Mouse (Mus musculus) intestine, postnatal 0 days (tissue): ENCODE measurements around the gene Kxd1. TPM values are rescaled to one million over a fixed set of nuclear protein-coding genes. Genes with fewer than 3 reads are reported as not detected.

Experiments
- ATAC-seq: fragments of 200-750 bp; cut with Nextera tagmentation; 2 replicates; pipeline ENCODE4 v1.8.0; 2017; ENCODE audit warnings: mild to moderate bottlenecking, moderate TSS enrichment, moderate library complexity
- H3K27ac ChIP-seq: fragments of 300-500 bp; sonication (generic); 2 replicates; pipeline ENCODE4 v1.5.1; 2014; ENCODE audit warnings: mild to moderate bottlenecking, low read depth, low read length, moderate library complexity
- H3K27me3 ChIP-seq: fragments of 300-500 bp; sonication (generic); replicated peaks from 2 replicates; pipeline ENCODE4 v1.6.1; 2014; ENCODE audit warnings: low read length, mixed read lengths; ENCODE audit not compliant: control insufficient read depth, insufficient read depth
- H3K36me3 ChIP-seq: fragments of 300-500 bp; sonication (generic); 2 replicates; pipeline ENCODE4 v1.6.1; 2014; ENCODE audit warnings: mild to moderate bottlenecking, moderate library complexity; ENCODE audit not compliant: control insufficient read depth, insufficient read depth
- H3K4me1 ChIP-seq: fragments of 300-500 bp; sonication (generic); replicated peaks from 2 replicates; pipeline ENCODE4 v1.6.1; 2014; ENCODE audit warnings: antibody characterized with exemption, low read length, mixed read lengths; ENCODE audit not compliant: control insufficient read depth, insufficient read depth
- H3K4me2 ChIP-seq: fragments of 300-500 bp; sonication (generic); replicated peaks from 2 replicates; pipeline ENCODE4 v1.6.1; 2014; ENCODE audit warnings: low read depth, mild to moderate bottlenecking, moderate library complexity
- H3K4me3 ChIP-seq: fragments of 300-500 bp; sonication (generic); 2 replicates; pipeline ENCODE4 v1.5.1; 2014; ENCODE audit warnings: low read depth, low read length
- H3K9ac ChIP-seq: fragments of 300-500 bp; sonication (generic); 2 replicates; pipeline ENCODE4 v1.6.1; 2014; ENCODE audit warnings: mild to moderate bottlenecking, low read depth, low read length
- H3K9me3 ChIP-seq: fragments of 300-500 bp; sonication (generic); 2 replicates; pipeline ENCODE4 v1.6.1; 2016; ENCODE audit warnings: mixed run types; ENCODE audit not compliant: control insufficient read depth
- CTCF ChIP-seq: sonication (generic); IDR thresholded peaks from 2 replicates; pipeline ENCODE4 v1.5.1; 2016; ENCODE audit warnings: low read depth, mild to moderate bottlenecking, control low read depth, antibody characterized with exemption, moderate library complexity
- WGBS: fragments of 180-500 bp; shearing (Covaris S2); extraction: QIAGEN DNeasy Blood & Tissue Kit; methylation state at CpG from one replicate; pipeline ENCODE4 v1.1.7; 2014; 5-methylcytosine and 5-hydroxymethylcytosine counted together
- polyA plus RNA-seq: library from polyadenylated mRNA; unstranded; fragments of >200 nt; fragmentation: Nextera tagmentation; extraction: Ambion mirVana; gene quantifications from 2 replicates; pipeline ENCODE4 v1.2.1, GENCODE M21; 2015

Gene Kxd1
- polyA plus RNA-seq, 1 experiment from 2014 or later, result 46.4 TPM

- Histone ChIP-seq H3K4me3 (no peak overlapping the region), H3K27ac (no peak overlapping the region), H3K4me2 (no peak overlapping the region; the same call in 1 of the 2 replicates), H3K9me3 (no peaks in the 10 kb centered on the region), H3K9ac (no peak overlapping the region), H3K27me3 (peaks cover 38% of the 10 kb centered on the region), H3K36me3 (peaks cover 19% of the 10 kb centered on the region; the same call in 1 of the 2 replicates), H3K4me1 (no peaks in the 10 kb centered on the region; the same call in 1 of the 2 replicates)
- no peak for TF ChIP-seq CTCF
- 42% methylated on average over 12 of the region's 12 CpGs for WGBS
- ATAC-seq, result no peak
Measured at GRCm38 (mm10) chr8:70502540-70502939, 25.2 kb downstream of the Kxd1 start.

DNA sequence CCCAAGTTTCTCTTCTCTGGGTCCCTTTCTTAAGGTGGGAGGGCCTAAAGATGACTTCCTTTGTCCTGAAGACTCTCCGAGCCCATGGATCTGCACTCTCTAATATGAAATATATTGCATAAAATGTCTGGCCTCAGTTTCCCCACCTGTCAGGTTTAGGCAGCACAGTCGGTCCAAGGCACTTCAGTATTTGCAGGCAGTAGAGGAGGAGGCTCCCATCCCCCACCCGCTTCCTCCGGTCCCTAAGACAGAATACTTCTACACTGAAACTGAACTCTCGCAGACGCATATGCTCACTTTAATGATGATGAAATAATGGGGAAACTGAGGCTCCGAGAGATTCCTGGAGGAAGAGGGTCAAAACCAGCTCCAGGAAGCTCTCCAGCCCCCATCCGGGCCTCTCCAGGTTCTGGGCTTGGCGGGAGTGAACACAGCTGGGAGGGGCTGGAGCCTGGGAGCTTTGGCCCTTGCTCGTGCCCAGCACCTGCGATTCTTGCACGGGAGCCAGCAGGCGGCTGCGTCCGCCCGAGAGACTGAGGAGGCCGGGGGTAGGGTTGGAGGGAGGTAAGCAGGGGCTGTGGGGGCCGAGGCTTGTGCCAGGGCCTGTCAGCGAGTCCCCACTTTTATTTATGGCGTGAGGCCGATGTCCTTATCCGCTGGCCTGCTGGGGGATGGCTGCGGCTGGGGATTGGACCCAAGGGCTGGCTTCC is 25.8 kb downstream of the Kxd1 start:
- H3K9me3 ChIP-seq, result no peaks in the 10 kb centered on the region
- 19% methylated on average over 23 of the region's 23 CpGs for WGBS
- H3K4me1 ChIP-seq, result no peaks in the 10 kb centered on the region; the same call in 1 of the 2 replicates
- 0 out of 2 replicates have a peak, but pooled peaks cover 13% of the 10 kb centered on the region for H3K36me3 ChIP-seq
- no peak for ATAC-seq
- no peak overlapping the region for H3K9ac ChIP-seq
- H3K27me3 ChIP-seq, result peaks cover 43% of the 10 kb centered on the region
- TF ChIP-seq CTCF, result no peak
- no peak overlapping the region; the same call in 1 of the 2 replicates for H3K4me2 ChIP-seq
- no peak overlapping the region for H3K4me3 ChIP-seq
- H3K27ac ChIP-seq, result no peak overlapping the region

DNA sequence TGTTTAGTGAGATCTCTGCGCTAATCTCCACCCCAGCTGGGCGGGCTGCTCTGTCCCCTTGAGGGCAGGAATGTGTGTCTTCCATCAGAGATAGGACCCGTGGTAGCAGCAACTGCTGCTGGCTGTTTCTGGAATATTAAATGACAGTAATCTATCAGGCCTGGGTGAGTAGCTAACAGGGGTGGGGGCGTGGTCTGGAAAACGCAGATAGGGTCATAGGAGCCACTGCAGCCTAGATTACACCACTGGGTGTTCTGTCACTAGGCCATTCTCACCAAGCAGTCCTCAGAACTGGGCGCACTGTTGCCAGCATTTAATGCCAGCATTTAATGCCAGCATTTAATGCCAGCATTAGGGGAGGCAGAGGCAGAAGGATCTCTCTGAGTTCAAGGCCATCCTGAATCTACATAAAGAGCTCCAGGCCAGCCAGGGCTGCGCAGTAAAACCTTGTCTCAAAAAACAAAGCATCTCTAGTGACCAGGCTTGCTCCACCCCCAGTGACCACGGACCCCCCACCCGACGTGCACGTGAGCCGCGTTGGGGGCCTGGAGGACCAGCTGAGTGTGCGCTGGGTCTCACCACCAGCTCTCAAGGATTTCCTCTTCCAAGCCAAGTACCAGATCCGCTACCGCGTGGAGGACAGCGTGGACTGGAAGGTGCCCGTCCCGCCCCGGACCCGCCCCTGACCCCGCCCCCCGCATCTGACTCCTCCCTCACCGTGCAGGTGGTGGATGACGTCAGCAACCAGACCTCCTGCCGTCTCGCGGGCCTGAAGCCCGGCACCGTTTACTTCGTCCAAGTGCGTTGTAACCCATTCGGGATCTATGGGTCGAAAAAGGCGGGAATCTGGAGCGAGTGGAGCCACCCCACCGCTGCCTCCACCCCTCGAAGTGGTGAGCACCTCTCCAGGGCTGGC is 27.1 kb downstream of the Kxd1 start:
- H3K4me2 ChIP-seq, result peak overlapping the region; percentile 50
- no peak for TF ChIP-seq CTCF
- 0 out of 2 replicates have a peak, but pooled peaks cover 11% of the 10 kb centered on the region for H3K36me3 ChIP-seq
- no peak for ATAC-seq
- no peaks in the 10 kb centered on the region; the same call in 1 of the 2 replicates for H3K4me1 ChIP-seq
- H3K27me3 ChIP-seq, result peaks cover 56% of the 10 kb centered on the region
- H3K27ac ChIP-seq, result no peak overlapping the region
- no peak overlapping the region for H3K9ac ChIP-seq
- H3K4me3 ChIP-seq, result no peak overlapping the region
- no peaks in the 10 kb centered on the region for H3K9me3 ChIP-seq
- 8% methylated on average over 39 of the region's 39 CpGs for WGBS

DNA sequence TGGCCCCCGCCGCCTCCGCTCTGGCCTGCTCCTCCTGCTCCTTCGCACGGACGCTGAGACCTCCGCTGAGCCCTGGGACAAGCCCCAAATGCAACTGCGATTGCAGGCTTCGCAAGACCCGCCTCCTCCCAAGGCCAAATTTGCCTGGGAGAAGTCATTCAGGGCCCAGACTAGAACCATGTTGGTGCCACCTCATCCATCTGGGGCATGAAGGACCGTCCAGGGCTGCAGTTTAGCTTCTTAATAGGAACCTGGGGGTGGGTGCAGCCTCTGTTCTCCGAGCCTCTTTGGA is 32.0 kb downstream of the Kxd1 start:
- TF ChIP-seq CTCF, result no peak
- 13% methylated on average over 11 of the region's 12 CpGs for WGBS
- no peak for ATAC-seq
- peaks cover 92% of the 10 kb centered on the region for H3K27me3 ChIP-seq
- H3K27ac ChIP-seq, result no peak overlapping the region
- no peaks in the 10 kb centered on the region for H3K4me1 ChIP-seq
- no peaks in the 10 kb centered on the region for H3K9me3 ChIP-seq
- no peak overlapping the region for H3K4me2 ChIP-seq
- H3K4me3 ChIP-seq, result no peak overlapping the region
- H3K36me3 ChIP-seq, result no peaks in the 10 kb centered on the region
- H3K9ac ChIP-seq, result no peak overlapping the region

DNA sequence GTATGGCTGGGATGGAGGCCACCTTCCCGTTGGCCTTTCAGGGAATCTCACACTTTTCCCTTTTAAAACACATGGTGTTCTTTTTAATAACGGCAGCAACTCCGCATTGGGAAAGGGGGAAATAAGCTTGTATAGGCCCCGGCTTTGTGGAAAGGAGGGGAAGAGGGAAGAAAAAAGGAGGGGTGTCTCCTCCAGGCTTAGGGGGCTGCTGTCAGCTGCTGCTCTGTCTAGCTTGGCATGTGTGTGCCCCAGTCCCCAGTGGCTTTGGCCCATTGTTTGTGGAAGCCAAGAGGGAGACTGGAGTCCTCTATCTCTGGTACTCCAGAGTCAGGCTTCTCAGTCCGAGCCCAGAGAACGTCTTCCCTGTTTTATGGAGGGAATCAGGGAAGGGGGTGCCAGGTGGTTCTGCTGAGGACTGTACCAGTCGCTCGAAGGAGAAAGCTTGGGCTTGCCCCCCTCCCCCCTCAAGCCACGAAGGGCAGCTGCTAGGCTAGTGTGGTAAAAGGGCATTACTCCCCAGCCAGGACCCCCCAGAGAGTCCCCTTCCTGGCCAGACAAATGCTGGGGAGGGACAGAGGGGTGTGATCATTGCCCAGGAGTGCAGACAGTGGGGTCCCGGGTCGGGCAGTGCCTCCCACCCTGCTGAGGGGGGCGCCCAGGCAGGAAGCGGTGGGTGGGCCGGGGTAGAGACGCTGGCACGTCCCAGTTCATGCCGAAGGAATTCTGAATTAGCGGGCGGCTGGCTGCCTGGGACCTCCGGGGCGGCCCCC is 32.6 kb downstream of the Kxd1 start:
- 8% methylated on average over 19 of the region's 21 CpGs for WGBS
- no peak for TF ChIP-seq CTCF
- Histone ChIP-seq H3K9me3 (no peaks in the 10 kb centered on the region), H3K4me1 (no peaks in the 10 kb centered on the region), H3K27me3 (peaks cover 94% of the 10 kb centered on the region), H3K4me2 (no peak overlapping the region), H3K4me3 (no peak overlapping the region), H3K27ac (no peak overlapping the region), H3K9ac (no peak overlapping the region), H3K36me3 (no peaks in the 10 kb centered on the region)
- no peak for ATAC-seq

DNA sequence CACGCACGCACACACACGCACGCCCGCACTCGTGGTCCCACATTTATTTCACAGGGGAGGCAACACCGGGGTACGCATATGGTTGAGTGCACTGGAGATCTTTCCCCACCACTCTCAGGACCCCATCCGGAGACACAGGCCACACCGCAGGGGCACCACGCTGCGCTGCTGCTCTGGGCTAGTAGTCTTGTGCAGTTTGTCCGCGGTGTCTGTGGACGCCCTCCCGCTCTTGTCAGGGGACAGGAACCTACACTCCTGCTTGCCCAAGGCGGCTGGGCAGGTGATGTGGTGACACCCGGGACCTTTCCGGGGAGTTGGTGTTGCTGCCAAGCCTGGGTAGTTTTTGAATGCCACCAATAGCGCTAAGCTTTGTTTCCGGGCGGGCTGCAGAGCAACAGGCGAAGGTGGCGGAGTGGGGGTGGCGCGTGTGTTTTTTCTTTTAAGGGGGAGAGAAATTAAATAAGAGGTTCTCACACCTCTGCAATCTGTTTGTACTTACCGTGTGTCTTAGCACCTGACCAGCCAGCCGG is 33.3 kb downstream of the Kxd1 start:
- peaks cover 1% of the 10 kb centered on the region; the same call in 1 of the 2 replicates for H3K4me1 ChIP-seq
- H3K27me3 ChIP-seq, result peaks cover 95% of the 10 kb centered on the region
- H3K9ac ChIP-seq, result no peak overlapping the region
- H3K4me2 ChIP-seq, result no peak overlapping the region
- H3K36me3 ChIP-seq, result no peaks in the 10 kb centered on the region
- WGBS, result 4% methylated on average over 28 of the region's 28 CpGs
- H3K27ac ChIP-seq, result no peak overlapping the region
- TF ChIP-seq CTCF, result no peak
- H3K4me3 ChIP-seq, result no peak overlapping the region
- no peak for ATAC-seq
- no peaks in the 10 kb centered on the region for H3K9me3 ChIP-seq
